Mouse (Mus musculus) thymus, postnatal 14 days (tissue): Measurements from ENCODE around the gene Ovol3.
A peak's percentile ranks its signal among the peaks of the same experiment; 100 is the strongest.

ENCODE experiments used
- DNase-seq: peaks from one replicate; pipeline ENCODE4 v3.0.0; 2021

The Ovol3 gene

DNA sequence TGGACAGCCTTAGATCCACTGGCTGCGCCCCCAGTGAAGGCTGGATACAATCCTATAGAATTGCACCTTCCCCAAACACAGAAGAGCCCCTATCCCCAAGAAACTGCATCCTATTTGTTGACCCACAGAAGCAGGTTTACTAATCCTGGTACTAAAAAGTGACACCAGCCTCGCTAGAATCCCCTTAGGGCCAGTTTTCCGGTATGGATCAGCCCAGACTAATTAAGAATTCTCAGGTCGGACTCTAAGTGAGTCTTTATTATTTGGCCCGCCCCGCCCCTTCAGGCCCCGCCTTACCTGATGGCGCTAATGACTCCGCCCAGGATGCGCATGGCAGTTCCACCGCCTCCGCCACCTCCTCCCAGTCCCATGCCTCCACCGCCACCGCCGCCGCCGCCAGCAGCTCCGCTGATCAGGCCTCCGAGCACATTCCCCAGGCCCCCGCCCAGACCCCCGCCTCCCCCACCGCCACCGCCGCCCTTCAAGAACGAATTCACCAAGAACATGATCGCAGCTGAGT is 41.9 kb downstream of the Ovol3 start:
- DNase-seq, result peak; percentile 75

DNA sequence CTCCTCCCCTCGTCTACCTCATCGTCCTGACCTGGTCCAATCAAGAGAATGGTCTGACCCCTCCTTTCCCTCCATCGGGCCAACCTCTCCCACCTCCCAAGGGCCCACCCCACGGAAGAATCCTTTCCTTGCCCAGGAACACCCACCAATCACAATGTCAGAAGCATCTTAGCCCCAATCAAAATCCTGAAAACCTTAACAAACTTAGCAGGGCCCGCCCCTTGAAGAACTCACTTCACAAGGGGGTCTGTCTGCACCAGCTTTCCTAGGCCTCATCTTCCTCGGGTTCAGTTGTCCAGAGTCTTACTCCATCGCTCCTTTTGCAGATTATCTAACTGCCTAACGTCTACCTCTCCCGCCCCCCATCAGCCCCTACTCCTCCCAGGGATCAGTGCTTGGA is 42.5 kb downstream of the Ovol3 start:
- no peak for DNase-seq

DNA sequence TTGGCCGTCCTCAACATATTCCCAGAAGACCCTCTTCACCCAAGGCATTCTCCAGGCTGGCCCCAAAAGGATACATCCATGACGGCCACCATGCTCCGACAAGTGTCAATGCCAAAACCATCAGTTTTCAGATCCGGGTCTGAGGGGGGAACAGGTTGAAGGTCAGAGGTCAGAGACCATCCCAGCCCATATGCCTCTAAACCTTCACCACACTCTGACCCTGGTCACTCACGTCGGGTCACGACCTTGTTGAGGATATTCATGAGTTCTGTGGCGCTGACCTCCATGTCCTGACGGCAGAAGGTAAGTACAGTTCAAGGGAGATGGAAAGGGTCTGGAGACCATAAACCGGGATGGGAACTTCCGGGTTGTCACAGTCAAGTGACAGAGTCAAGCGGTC is 43.4 kb downstream of the Ovol3 start:
- DNase-seq, result no peak

DNA sequence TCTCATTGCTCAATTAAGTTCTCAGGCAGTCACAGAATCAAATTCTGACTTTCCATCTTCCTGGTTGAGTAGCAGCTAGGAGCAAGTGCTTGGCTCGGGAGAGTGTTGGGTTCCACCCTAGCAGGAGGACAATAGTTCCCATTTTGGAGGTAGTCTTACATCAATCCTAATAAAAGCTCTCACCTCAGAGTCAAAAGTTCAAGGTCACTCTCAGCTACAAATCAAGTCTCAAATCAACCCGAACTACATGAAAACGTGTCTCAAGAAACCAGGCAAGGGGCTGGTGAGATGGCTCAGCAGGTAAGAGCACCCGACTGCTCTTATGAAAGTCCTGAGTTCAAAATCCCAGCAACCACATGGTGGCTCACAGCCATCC is 46.4 kb downstream of the Ovol3 start:
- no peak for DNase-seq

DNA sequence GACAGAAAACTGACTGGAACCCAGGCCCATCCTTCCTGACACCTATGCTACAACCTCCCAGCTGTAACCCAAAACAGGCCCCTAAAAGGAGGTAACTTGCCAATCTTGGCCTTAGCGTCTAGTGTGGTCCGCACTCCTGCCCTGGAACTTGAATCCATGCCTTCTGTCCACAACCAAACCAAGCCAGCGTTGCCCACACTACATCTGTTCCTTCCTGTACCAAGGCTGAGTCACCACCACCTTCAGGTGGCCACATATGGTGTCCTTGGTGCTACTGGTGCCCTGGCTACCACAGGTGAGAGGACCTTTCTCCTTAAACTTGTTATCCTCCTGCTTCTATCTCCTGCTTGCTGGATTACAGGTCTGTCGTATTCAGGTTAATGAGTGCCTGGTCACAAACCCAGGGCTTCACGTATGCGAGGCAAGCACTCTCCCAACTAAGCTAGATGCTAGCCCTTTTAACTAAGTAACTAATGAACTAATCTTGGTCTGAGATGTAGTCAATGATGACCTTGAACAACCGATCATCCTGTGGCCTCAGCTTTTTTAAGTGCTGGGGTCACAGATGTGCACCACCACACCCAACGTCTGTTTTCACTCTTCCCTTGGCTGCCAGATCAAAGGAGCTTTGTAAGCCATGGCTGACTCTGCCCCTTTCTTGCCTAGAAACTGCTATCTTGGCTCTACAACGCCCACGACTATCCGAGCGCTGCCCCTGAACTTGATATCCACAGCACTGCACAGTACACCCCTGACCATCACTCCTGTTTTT is 47.0 kb downstream of the Ovol3 start:
- no peak for DNase-seq

DNA sequence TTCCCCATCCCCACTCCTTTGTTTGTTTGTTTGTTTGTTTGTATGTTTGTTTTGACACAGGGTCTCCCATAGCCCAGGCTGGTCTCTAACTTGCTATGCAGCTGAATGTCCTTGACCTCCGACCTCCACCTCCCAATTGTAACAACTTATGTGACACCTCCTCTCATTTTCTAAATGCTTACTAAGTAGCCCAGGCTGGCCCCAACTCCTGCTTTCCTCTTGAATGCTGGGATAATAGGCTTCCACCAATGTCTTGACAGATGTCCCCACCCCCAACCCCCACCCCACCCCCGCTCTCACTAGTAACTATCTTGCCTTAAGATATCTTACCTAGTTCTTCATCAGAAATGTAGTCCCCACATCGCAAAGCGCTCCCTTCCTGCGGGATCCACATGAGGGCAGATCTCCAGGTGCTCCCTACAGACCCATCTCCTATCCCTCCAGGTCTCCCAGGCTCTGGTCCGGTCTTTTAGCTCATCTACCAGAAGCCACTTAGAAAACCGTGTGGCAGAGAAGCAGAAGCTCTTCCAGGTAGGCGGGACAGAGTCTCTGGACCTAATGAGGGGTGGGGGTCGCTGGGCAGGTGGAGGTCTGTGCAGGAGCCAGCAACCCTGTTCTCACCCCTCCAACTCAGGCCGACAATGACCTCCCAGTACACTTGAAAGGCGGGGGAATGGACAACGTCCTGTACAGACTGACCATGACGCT is 50.7 kb downstream of the Ovol3 start:
- DNase-seq, result no peak

DNA sequence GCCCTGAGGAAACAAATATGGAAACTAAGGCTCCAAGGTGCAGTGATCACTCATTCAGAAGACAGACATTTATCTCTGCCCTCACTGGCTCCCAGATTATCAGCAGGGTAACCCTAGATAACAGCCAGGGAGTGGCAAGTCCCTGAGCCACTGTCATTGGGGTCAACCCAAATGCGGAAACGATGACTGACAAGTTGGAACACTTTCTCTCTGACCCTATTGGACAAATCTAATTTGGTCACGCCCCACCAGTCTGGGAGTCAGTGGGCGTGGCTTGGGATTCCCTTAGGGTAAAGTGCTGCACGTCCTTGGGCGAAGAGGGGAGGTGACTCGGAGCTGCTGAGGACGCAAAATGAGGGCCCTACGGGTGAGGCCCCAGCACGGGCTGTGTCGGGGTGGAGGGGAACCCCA is 51.6 kb downstream of the Ovol3 start, which contains the start of gene Cox7a1:
Gene Cox7a1 (plus strand): TSS at position 266 of the 411 bp plus-strand sequence.
- DNase-seq, result peak; percentile 91
